Mouse (Mus musculus): ENCODE data around the gene Lpin1. TPM values are rescaled to one million over a fixed set of nuclear protein-coding genes. Genes with fewer than 3 reads are reported as not detected.

Gene Lpin1
- polyA plus RNA-seq, 1 experiment: 15.7 TPM

- TF ChIP-seq GATA1 (IDR thresholded peaks at IDR 0.05; ENCODE audit: low read length): no peak
These were observed 18.3 kb downstream of the Lpin1 start for GRCm38 (mm10) chr12:16592451-16592850.

GRCm38 (mm10) chr12:16591453-16592200 lies 19.1 kb downstream of the Lpin1 start:
- no peak for TF ChIP-seq GATA1 (IDR thresholded peaks at IDR 0.05; ENCODE audit: low read length)

DNA sequence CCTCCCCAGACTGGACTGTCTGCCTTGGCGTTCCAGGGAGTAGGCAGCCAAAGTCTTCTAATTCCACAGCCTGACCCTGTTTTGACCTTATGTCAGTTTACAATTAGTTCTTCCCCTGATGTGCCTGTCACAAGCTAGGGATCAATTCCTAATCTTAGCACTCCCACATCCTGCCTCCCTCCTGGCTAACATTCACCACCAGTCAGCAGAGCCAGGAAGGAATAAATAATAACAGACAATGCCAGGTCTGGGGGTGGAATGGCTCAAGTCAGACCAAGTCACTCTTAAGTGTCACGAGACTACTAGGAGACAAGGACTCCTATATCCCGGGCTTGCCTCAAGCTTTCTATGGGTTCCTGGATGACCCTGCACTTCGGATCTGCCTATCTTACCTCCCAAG lies 20.8 kb downstream of the Lpin1 start:
- TF ChIP-seq GATA1 (IDR thresholded peaks at IDR 0.05; ENCODE audit: low read length): no peak

DNA sequence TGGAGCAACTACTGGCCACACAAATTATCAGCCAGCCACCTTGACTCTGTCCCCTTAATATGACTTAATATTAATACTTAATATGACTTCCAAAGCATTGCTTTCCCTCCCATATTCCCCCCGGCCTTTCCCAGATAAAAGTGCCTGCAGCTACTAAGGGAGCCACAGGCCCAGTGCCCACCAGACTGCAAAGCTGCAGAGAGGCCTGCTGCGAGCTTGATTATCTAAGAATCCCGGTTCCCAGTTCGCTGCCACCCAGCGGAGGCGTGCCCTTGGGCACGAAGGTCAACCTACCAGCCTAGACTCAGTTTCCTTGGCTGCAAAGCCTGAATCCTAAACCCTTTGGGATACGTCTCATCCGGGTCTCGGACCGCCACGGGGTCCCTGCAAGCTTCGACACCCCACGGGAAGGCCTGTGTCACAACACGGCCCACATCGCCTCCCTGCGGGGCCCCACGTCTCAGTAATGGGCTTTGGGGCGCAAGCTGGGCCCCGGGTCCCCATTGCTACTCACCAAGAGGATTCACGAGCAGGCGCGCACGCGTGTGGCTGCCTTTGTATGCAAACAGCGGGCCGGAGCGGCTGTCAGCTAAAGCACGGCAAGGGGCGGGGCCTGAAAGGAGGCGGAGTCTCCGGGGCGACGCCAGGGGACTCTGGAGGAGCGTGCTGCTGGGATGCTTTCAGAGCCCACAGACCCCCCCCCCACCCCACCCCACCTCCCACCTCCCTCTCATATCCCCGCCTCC lies 21.4 kb downstream of the Lpin1 start:
- no peak for TF ChIP-seq GATA1 (IDR thresholded peaks at IDR 0.05; ENCODE audit: low read length)

DNA sequence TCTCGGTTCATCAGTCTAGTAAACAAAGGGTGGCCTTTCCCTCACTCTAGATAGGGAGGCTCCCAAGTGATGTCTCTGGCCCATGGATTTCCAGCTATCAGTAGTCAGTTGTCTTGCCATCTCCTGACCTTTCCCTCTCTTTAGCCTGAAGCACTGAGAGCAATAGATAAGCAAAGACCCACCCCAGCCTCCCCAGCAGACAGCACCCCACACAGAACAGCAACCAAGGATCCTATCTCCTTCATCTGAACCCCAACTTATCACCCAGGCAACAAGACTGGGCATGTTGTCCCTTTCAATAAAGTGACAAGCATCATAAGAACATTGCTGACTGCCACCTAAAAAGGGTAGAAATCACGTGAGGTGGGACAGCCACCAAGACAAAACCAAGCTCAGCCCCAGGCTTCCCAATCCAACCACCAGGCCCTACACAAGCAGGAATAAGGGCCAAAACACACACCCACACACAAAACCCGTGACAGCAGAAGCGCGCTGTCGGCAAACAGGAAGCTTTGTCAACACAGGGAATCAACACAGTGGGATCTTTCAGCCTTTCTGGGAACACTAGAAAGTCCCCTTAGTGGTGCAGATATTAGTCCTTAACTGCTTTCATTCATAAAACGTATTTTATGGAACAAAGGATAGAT lies 22.2 kb downstream of the Lpin1 start:
- TF ChIP-seq GATA1 (IDR thresholded peaks at IDR 0.05; ENCODE audit: low read length): peak; percentile 72

- no peak for TF ChIP-seq GATA1 (IDR thresholded peaks at IDR 0.05; ENCODE audit: low read length)
These were observed 23.0 kb downstream of the Lpin1 start for GRCm38 (mm10) chr12:16587767-16588166.

DNA sequence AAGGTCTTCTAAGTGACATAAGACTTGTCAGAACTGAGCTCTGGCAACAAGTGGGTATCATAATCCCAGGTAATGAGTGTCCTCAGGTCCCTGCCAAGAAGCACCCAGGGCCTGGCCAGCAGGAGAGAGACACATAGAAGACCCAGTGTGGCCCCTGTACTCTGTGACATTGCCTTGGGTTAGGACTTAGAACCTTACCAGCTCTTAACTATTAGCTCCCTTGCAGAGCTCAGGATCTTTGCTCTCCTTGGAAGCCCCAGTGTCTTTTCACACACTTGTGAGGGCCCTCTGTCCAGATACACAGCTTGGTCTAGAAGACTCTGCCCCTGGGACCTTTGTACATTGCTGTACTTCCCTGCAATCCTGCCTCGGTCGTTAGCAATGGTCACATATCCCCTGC lies 23.7 kb downstream of the Lpin1 start:
- TF ChIP-seq GATA1 (IDR thresholded peaks at IDR 0.05; ENCODE audit: low read length): no peak

GRCm38 (mm10) chr12:16584964-16585363 lies 25.8 kb downstream of the Lpin1 start:
- TF ChIP-seq GATA1 (IDR thresholded peaks at IDR 0.05; ENCODE audit: low read length): no peak

- no peak for TF ChIP-seq GATA1 (IDR thresholded peaks at IDR 0.05; ENCODE audit: low read length)
These were observed 26.6 kb downstream of the Lpin1 start for GRCm38 (mm10) chr12:16584035-16584682.

DNA sequence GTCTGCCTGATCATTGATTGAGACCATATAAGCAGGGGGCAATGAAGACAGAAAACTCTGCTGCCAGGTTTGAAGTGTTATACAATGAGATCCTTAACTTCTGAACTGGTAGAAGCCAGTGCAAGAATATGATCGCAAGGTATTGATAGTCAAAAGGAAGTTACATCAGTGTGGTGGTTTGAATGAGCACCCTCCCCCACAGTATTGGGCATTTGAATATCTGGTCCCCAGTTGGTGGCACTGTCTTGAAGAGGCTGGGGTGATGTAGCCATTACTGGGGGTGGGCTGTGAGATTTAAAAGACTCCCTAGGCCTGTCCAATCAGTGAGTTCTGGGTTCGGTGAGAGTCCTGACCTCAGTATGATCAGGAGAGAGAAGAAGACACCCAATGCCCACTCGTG lies 27.5 kb downstream of the Lpin1 start:
- TF ChIP-seq GATA1 (IDR thresholded peaks at IDR 0.05; ENCODE audit: low read length): no peak

GRCm38 (mm10) chr12:16580306-16580705 lies 30.5 kb downstream of the Lpin1 start:
- TF ChIP-seq GATA1 (IDR thresholded peaks at IDR 0.05; ENCODE audit: low read length): no peak

DNA sequence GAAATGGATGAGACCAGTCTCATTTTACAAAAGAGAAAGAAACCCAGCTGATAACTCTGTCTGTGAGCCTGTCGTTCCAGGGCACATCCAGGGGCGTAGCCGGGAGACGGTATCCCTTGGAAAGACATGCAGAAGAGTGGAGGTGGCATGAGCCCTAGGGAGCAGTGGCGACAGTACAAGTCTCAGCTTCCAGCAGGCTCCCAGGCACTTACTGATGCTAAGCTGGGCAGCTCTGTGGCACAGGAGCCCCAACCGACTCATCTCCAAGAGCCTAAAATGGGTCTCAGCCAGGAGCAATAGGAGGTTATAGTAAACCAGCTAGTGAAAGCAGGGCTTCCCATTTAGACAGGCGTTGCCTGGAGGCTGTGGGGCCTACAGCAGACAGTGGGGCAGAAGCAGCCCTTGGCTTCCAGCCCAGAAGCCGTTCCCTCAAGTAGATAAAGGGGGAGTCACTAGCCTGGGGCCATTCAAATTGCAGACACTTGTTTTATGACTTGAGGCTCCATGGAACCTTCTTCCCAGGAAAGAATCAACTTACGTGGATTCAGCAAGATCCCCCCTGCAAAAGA lies 33.0 kb downstream of the Lpin1 start:
- TF ChIP-seq GATA1 (IDR thresholded peaks at IDR 0.05; ENCODE audit: low read length): no peak

- no peak for TF ChIP-seq GATA1 (IDR thresholded peaks at IDR 0.05; ENCODE audit: low read length)
These were observed 39.5 kb downstream of the Lpin1 start for GRCm38 (mm10) chr12:16571278-16571677.

DNA sequence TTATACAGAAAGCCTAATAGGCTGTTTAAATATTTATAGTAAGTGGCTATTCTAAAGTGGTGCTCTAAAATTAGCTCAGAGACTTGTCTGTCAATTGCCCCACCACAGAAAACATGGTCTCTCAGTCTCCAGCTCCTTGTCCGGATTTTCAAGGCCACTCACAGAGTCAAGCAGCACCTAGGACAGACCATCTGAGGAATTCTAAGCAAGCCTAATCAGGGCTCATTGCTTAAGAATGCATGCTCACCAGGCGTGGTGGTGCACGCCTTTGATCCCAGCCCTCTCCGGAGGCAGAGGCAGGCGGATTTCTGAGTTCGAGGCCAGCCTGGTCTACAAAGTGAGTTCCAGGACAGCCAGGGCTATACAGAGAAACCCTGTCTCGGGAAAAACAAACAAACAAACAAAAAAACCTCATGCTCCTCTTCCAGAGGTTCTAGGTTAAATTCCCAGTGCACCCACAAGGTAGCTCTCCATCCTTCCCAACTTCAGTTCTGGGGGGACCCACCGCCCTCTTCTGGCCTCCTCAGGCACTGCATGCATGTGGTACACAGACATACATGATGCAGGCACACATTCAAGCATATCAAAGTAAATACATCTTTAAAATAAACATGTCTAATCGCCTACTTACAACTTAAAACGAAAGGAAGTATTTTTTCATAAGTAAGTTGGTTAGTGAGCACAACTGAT lies 40.2 kb downstream of the Lpin1 start:
- TF ChIP-seq GATA1 (IDR thresholded peaks at IDR 0.05; ENCODE audit: low read length): no peak

Data from G1E-ER4 (cell line).